Mouse (Mus musculus): Measurements from ENCODE around the gene Mgam. TPM values are rescaled to one million over a fixed set of nuclear protein-coding genes. Genes with fewer than 3 reads are reported as not detected.
A peak's percentile ranks its signal among the peaks of the same experiment; 100 is the strongest.

Gene Mgam
- polyA plus RNA-seq, 2 experiments = 0.13 to 0.23 TPM

GRCm38 (mm10) chr6:40783637-40784036 lies 155.0 kb downstream of the Mgam start:
- Histone ChIP-seq H3K4me2 (replicated peaks; ENCODE audit: low read depth, low read length, severe bottlenecking) (no peak overlapping the region), H3K27me3 (ENCODE audit: control insufficient read depth, insufficient read depth, low read length) (no peaks in the 10 kb centered on the region), H3K36me3 (ENCODE audit: control insufficient read depth, insufficient read depth, low read length) (no peaks in the 10 kb centered on the region), H3K9ac (ENCODE audit: low read depth, low read length, severe bottlenecking) (no peak overlapping the region), H3K27ac (replicated peaks; ENCODE audit: low read depth, low read length) (no peak overlapping the region), H3K9me3 (ENCODE audit: control insufficient read depth, low read length) (no peaks in the 10 kb centered on the region), H3K4me3 (replicated peaks; ENCODE audit: low read length) (no peak overlapping the region), H3K4me1 (ENCODE audit: control insufficient read depth, insufficient read depth, low read length) (no peaks in the 10 kb centered on the region)
- TF ChIP-seq POLR2A (IDR thresholded peaks at IDR 0.05; ENCODE audit: borderline replicate concordance, extremely low read depth, insufficient read depth, insufficient read length) = no peak
- DNase-seq (ENCODE audit: low spot score) (no peak), ATAC-seq (ENCODE audit: low FRiP score, low read depth) (peak; percentile 9; the same call in 1 of the 2 replicates)
- 24% methylated on average over 1 of the region's 1 CpGs for WGBS

GRCm38 (mm10) chr6:40784378-40784777 lies 155.7 kb downstream of the Mgam start:
- Histone ChIP-seq H3K4me2 (replicated peaks; ENCODE audit: low read depth, low read length, severe bottlenecking) (no peak overlapping the region), H3K4me1 (ENCODE audit: control insufficient read depth, insufficient read depth, low read length) (no peaks in the 10 kb centered on the region), H3K36me3 (ENCODE audit: control insufficient read depth, insufficient read depth, low read length) (no peaks in the 10 kb centered on the region), H3K9me3 (ENCODE audit: control insufficient read depth, low read length) (no peaks in the 10 kb centered on the region), H3K27me3 (ENCODE audit: control insufficient read depth, insufficient read depth, low read length) (no peaks in the 10 kb centered on the region), H3K27ac (replicated peaks; ENCODE audit: low read depth, low read length) (no peak overlapping the region), H3K9ac (ENCODE audit: low read depth, low read length, severe bottlenecking) (no peak overlapping the region), H3K4me3 (replicated peaks; ENCODE audit: low read length) (no peak overlapping the region)
- WGBS = 73% methylated on average over 3 of the region's 3 CpGs
- TF ChIP-seq POLR2A (IDR thresholded peaks at IDR 0.05; ENCODE audit: borderline replicate concordance, extremely low read depth, insufficient read depth, insufficient read length) = no peak
- DNase-seq (ENCODE audit: low spot score) = no peak
- ATAC-seq (ENCODE audit: low FRiP score, low read depth) = no peak

DNA sequence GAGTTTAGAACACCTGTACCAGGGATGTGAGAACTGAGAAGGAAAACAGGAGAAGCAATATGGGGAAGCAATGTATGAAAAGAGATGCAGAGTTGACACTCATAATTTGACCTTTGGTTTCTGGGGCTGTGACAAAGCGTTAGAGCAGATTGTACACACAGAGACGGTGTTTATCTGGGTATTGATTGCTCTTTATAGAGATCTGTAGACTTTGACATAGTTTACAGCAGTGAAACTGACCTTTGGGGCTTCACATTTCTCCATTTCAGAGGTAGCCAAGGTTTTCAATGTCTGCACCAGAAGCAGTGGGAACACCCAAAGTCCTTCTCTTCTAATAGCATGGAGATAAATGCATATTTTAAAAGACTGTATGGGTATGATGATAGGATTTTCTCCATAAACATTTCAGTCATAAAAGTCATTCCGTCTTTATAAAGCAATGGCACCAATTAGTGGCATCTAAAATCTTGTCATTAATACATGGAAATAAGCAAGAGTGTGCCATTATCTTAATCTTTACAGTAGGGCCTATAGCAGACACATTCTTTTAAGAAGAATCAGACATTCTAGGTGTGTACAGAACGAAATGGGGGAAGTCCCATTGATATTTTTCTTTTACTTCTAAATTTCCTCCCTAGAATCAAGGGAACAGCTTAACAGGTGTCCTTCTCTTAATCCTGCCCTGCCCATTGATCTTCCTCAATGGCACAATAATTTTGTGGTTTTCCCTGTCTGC lies 166.6 kb downstream of the Mgam start:
- H3K27ac ChIP-seq (replicated peaks; ENCODE audit: low read depth, low read length) = no peak overlapping the region
- H3K9me3 ChIP-seq (ENCODE audit: control insufficient read depth, low read length) = no peaks in the 10 kb centered on the region
- no peak overlapping the region for H3K4me2 ChIP-seq (replicated peaks; ENCODE audit: low read depth, low read length, severe bottlenecking)
- no peaks in the 10 kb centered on the region for H3K36me3 ChIP-seq (ENCODE audit: control insufficient read depth, insufficient read depth, low read length)
- 57% methylated on average over 4 of the region's 4 CpGs for WGBS
- H3K4me1 ChIP-seq (ENCODE audit: control insufficient read depth, insufficient read depth, low read length) = no peaks in the 10 kb centered on the region
- no peak for ATAC-seq (ENCODE audit: low FRiP score, low read depth)
- no peaks in the 10 kb centered on the region for H3K27me3 ChIP-seq (ENCODE audit: control insufficient read depth, insufficient read depth, low read length)
- no peak overlapping the region for H3K9ac ChIP-seq (ENCODE audit: low read depth, low read length, severe bottlenecking)
- no peak for DNase-seq (ENCODE audit: low spot score)
- TF ChIP-seq POLR2A (IDR thresholded peaks at IDR 0.05; ENCODE audit: borderline replicate concordance, extremely low read depth, insufficient read depth, insufficient read length) = no peak
- no peak overlapping the region for H3K4me3 ChIP-seq (replicated peaks; ENCODE audit: low read length)

- Histone ChIP-seq H3K27me3 (ENCODE audit: control insufficient read depth, insufficient read depth, low read length) (no peaks in the 10 kb centered on the region), H3K4me2 (replicated peaks; ENCODE audit: low read depth, low read length, severe bottlenecking) (no peak overlapping the region), H3K36me3 (ENCODE audit: control insufficient read depth, insufficient read depth, low read length) (no peaks in the 10 kb centered on the region), H3K4me1 (ENCODE audit: control insufficient read depth, insufficient read depth, low read length) (no peaks in the 10 kb centered on the region), H3K9ac (ENCODE audit: low read depth, low read length, severe bottlenecking) (no peak overlapping the region), H3K27ac (replicated peaks; ENCODE audit: low read depth, low read length) (no peak overlapping the region), H3K4me3 (replicated peaks; ENCODE audit: low read length) (no peak overlapping the region), H3K9me3 (ENCODE audit: control insufficient read depth, low read length) (no peaks in the 10 kb centered on the region)
- WGBS = 77% methylated on average over 5 of the region's 5 CpGs
- TF ChIP-seq POLR2A (IDR thresholded peaks at IDR 0.05; ENCODE audit: borderline replicate concordance, extremely low read depth, insufficient read depth, insufficient read length) = no peak
- DNase-seq (ENCODE audit: low spot score) = no peak
- ATAC-seq (ENCODE audit: low FRiP score, low read depth) = no peak
These were observed 189.7 kb downstream of the Mgam start for GRCm38 (mm10) chr6:40818237-40818902.

Other genes starting within 250 kb of the Mgam start
- 5.5 and 5.8 TPM in 2 replicates for gene E330009J07Rik, start 192.7 kb upstream of the Mgam start, polyA plus RNA-seq (2012; rRNA removed)
- 7.2 and 10.3 TPM in 2 replicates for gene E330009J07Rik, start 192.7 kb upstream of the Mgam start, polyA plus RNA-seq (2014; fragmentation: Nextera tagmentation; extraction: Ambion mirVana)
- gene Wee2, start 189.7 kb upstream of the Mgam start, polyA plus RNA-seq (2012; rRNA removed) = not detected in 2 replicates
- gene Wee2, start 189.7 kb upstream of the Mgam start, polyA plus RNA-seq (2014; fragmentation: Nextera tagmentation; extraction: Ambion mirVana) = not detected in 2 replicates
- gene Ssbp1, start 157.5 kb upstream of the Mgam start, polyA plus RNA-seq (2012; rRNA removed) = 67.1 and 104 TPM in 2 replicates
- gene Ssbp1, start 157.5 kb upstream of the Mgam start, polyA plus RNA-seq (2014; fragmentation: Nextera tagmentation; extraction: Ambion mirVana) = 129 and 136 TPM in 2 replicates
- gene Tas2r137, start 137.6 kb upstream of the Mgam start, polyA plus RNA-seq (2012; rRNA removed) = not detected in 2 replicates
- gene Tas2r137, start 137.6 kb upstream of the Mgam start, polyA plus RNA-seq (2014; fragmentation: Nextera tagmentation; extraction: Ambion mirVana) = not detected in 2 replicates
- 0.06 and 0.09 TPM in 2 replicates for gene Tas2r108, start 135.3 kb upstream of the Mgam start, polyA plus RNA-seq (2012; rRNA removed)
- gene Tas2r108, start 135.3 kb upstream of the Mgam start, polyA plus RNA-seq (2014; fragmentation: Nextera tagmentation; extraction: Ambion mirVana) = 0.18 TPM in 1 of 2 replicates, not detected in the other
- gene Prss37, start 109.3 kb upstream of the Mgam start, polyA plus RNA-seq (2012; rRNA removed) = not detected in 2 replicates
- not detected in 2 replicates for gene Prss37, start 109.3 kb upstream of the Mgam start, polyA plus RNA-seq (2014; fragmentation: Nextera tagmentation; extraction: Ambion mirVana)
- not detected in 2 replicates for gene Olfr461, start 73.8 kb upstream of the Mgam start, polyA plus RNA-seq (2012; rRNA removed)
- 0.10 TPM in 1 of 2 replicates, not detected in the other for gene Olfr461, start 73.8 kb upstream of the Mgam start, polyA plus RNA-seq (2014; fragmentation: Nextera tagmentation; extraction: Ambion mirVana)
- 0.05 and 0.13 TPM in 2 replicates for gene Olfr460, start 59.3 kb upstream of the Mgam start, polyA plus RNA-seq (2012; rRNA removed)
- not detected in 2 replicates for gene Olfr460, start 59.3 kb upstream of the Mgam start, polyA plus RNA-seq (2014; fragmentation: Nextera tagmentation; extraction: Ambion mirVana)
- gene Clec5a, start 43.0 kb upstream of the Mgam start, polyA plus RNA-seq (2012; rRNA removed) = 0.76 and 0.97 TPM in 2 replicates
- 1.2 and 2.0 TPM in 2 replicates for gene Clec5a, start 43.0 kb upstream of the Mgam start, polyA plus RNA-seq (2014; fragmentation: Nextera tagmentation; extraction: Ambion mirVana)
- not detected in 2 replicates for gene Tas2r138, start 15.5 kb upstream of the Mgam start, polyA plus RNA-seq (2012; rRNA removed)
- not detected in 2 replicates for gene Tas2r138, start 15.5 kb upstream of the Mgam start, polyA plus RNA-seq (2014; fragmentation: Nextera tagmentation; extraction: Ambion mirVana)

Measured in limb, embryonic 14.5 days (tissue).